Comparison of ENCODE assay signal across 21 mouse cellular contexts in genomic region chr2:20719105-20719504, GRCm38 (mm10).
A peak's percentile ranks its signal among the peaks of the same experiment; 100 is the strongest.
DNase-seq lines count a peak whose midpoint lies in the region; ATAC-seq lines count a peak whose summit lies in the region.
"Had no signal": no experiment of that assay in that cellular context is flagged by ENCODE, and none has a peak within 500 bp of the region (broad histone marks: within the 10 kb centered on the region; RNA-seq: fewer than 3 reads in every experiment).

No protein-coding gene starts in this region.

- intact Hi-C loops in heart, postnatal 25 days (cut with DNase I): no loop called here

- no peaks in the 10 kb centered on the region for H3K36me3 ChIP-seq in embryonic facial prominence, embryonic 14.5 days (ENCODE audit: control insufficient read depth, insufficient read depth, low read length)
- no peaks in the 10 kb centered on the region for H3K36me3 ChIP-seq in embryonic facial prominence, embryonic 10.5 days (replicated peaks)
- no peaks in the 10 kb centered on the region for H3K36me3 ChIP-seq in heart, embryonic 14.5 days (ENCODE audit: control insufficient read depth, insufficient read depth, low read length)
- H3K36me3 ChIP-seq: embryonic facial prominence, embryonic 12.5 days; G1E; hindbrain, embryonic 13.5 days; limb, embryonic 12.5 days had no signal

- no peak; the same call in 1 of the 2 replicates for ATAC-seq in embryonic facial prominence, embryonic 14.5 days (ENCODE audit: low read depth)
- ATAC-seq in heart, embryonic 14.5 days (ENCODE audit: insufficient number of reproducible peaks, insufficient read depth, low FRiP score, low read depth): no peak
- ATAC-seq in monocyte, adult 5-6 weeks (replicated peaks; ENCODE audit: insufficient number of reproducible peaks, low FRiP score, low TSS enrichment, poor library complexity, severe bottlenecking): no peak
- ATAC-seq: CD4-positive, CD25-positive, alpha-beta regulatory T cell, adult 4 months; intestine, embryonic 16.5 days; lung, postnatal 0 days had no signal

- no peaks in the 10 kb centered on the region for H3K9me3 ChIP-seq in embryonic facial prominence, embryonic 14.5 days (ENCODE audit: control insufficient read depth, low read length)
- H3K9me3 ChIP-seq in embryonic facial prominence, embryonic 10.5 days: no peaks in the 10 kb centered on the region
- H3K9me3 ChIP-seq in heart, embryonic 14.5 days (ENCODE audit: control insufficient read depth, low read length): no peaks in the 10 kb centered on the region
- H3K9me3 ChIP-seq: embryonic facial prominence, embryonic 12.5 days; G1E; hindbrain, embryonic 13.5 days; limb, embryonic 12.5 days had no signal

- no peak overlapping the region for H3K9ac ChIP-seq in embryonic facial prominence, embryonic 14.5 days (ENCODE audit: low read depth, low read length)
- no peak overlapping the region for H3K9ac ChIP-seq in heart, embryonic 14.5 days (ENCODE audit: low read length)
- H3K9ac ChIP-seq: embryonic facial prominence, embryonic 12.5 days; hindbrain, embryonic 13.5 days; limb, embryonic 12.5 days; liver, embryonic 14.5 days had no signal

- 81% methylated on average over 4 of the region's 4 CpGs for WGBS in embryonic facial prominence, embryonic 14.5 days
- 90% methylated on average over 4 of the region's 4 CpGs for WGBS in embryonic facial prominence, embryonic 10.5 days
- 43% methylated on average over 4 of the region's 4 CpGs for WGBS in heart, embryonic 14.5 days

- no peaks in the 10 kb centered on the region for H3K27me3 ChIP-seq in embryonic facial prominence, embryonic 14.5 days (replicated peaks; ENCODE audit: control insufficient read depth, insufficient read depth, low read length)
- no peaks in the 10 kb centered on the region for H3K27me3 ChIP-seq in embryonic facial prominence, embryonic 10.5 days (replicated peaks; ENCODE audit: low read depth, poor library complexity, severe bottlenecking)
- no peaks in the 10 kb centered on the region for H3K27me3 ChIP-seq in heart, embryonic 14.5 days (ENCODE audit: control insufficient read depth, insufficient read depth, low read length)
- H3K27me3 ChIP-seq: embryonic facial prominence, embryonic 12.5 days; hindbrain, embryonic 13.5 days; limb, embryonic 12.5 days had no signal

- H3K27ac ChIP-seq in embryonic facial prominence, embryonic 14.5 days (replicated peaks; ENCODE audit: low read depth, low read length): no peak overlapping the region
- H3K27ac ChIP-seq in embryonic facial prominence, embryonic 10.5 days (replicated peaks): no peak overlapping the region
- H3K27ac ChIP-seq in heart, embryonic 14.5 days (replicated peaks in 1 of 2; ENCODE audit: control insufficient read depth in 1 of 2, insufficient read depth in 1 of 2, low read depth in 2 of 2, low read length in 2 of 2): peak overlapping the region; percentile 27 to 56; a peak in 3 of 4 replicates
- H3K27ac ChIP-seq: embryonic facial prominence, embryonic 12.5 days; hindbrain, embryonic 13.5 days; limb, embryonic 12.5 days; liver, embryonic 14.5 days had no signal

- H3K4me1 ChIP-seq in embryonic facial prominence, embryonic 14.5 days (ENCODE audit: control insufficient read depth, insufficient read depth, low read length): peaks cover 20% of the 10 kb centered on the region
- peaks cover 32% of the 10 kb centered on the region for H3K4me1 ChIP-seq in embryonic facial prominence, embryonic 10.5 days
- H3K4me1 ChIP-seq in heart, embryonic 14.5 days (ENCODE audit: control insufficient read depth in 2 of 2, insufficient read depth in 2 of 2, low read length in 2 of 2): peaks cover 2 to 14% of the 10 kb centered on the region in 2 experiments

- peak; percentile 54 for DNase-seq in embryonic facial prominence, embryonic 14.5 days (ENCODE audit: low spot score)
- DNase-seq in embryonic facial prominence, embryonic 10.5 days (ENCODE audit: low spot score): no peak
- DNase-seq in heart, postnatal 25 days (ENCODE audit: low spot score): no peak
- peak; percentile 20 for DNase-seq in layer of hippocampus, adult 9-11 months
- no peak for DNase-seq in layer of hippocampus, adult 11-12 months (ENCODE audit: low spot score)
- DNase-seq in brain, adult 2 months (ENCODE audit: low read depth, low spot score): peak; percentile 69
- DNase-seq: adrenal gland, postnatal 36 days; cerebellum, adult 8-10 months; gastrocnemius, postnatal 36 days; kidney, postnatal 36 days; midbrain, embryonic 14.5 days had no signal

- H3K4me2 ChIP-seq in embryonic facial prominence, embryonic 14.5 days (ENCODE audit: low read depth, low read length): no peak overlapping the region
- H3K4me2 ChIP-seq in heart, embryonic 14.5 days (ENCODE audit: low read length): peak overlapping the region; percentile 22
- H3K4me2 ChIP-seq: embryonic facial prominence, embryonic 12.5 days; hindbrain, embryonic 13.5 days; limb, embryonic 12.5 days had no signal

- no peak overlapping the region for H3K4me3 ChIP-seq in embryonic facial prominence, embryonic 14.5 days (ENCODE audit: low read depth, low read length)
- H3K4me3 ChIP-seq in embryonic facial prominence, embryonic 10.5 days: no peak overlapping the region
- no peak overlapping the region for H3K4me3 ChIP-seq in heart, embryonic 14.5 days (ENCODE audit: control insufficient read depth in 1 of 2, insufficient read depth in 1 of 2, low read depth in 1 of 2, low read length in 2 of 2)
- H3K4me3 ChIP-seq: embryonic facial prominence, embryonic 12.5 days; hindbrain, embryonic 13.5 days; limb, embryonic 12.5 days had no signal

Comparison
In these comparisons a context has a peak if more than half of its experiments do, and no peak if none do; other contexts are left out.
1. DNase-seq: peak in embryonic facial prominence, embryonic 14.5 days (single experiment), layer of hippocampus, adult 9-11 months (single experiment) and brain, adult 2 months (single experiment); none in embryonic facial prominence, embryonic 10.5 days (single experiment), heart, postnatal 25 days (single experiment) and layer of hippocampus, adult 11-12 months (single experiment).
2. H3K27ac ChIP-seq: peak in heart, embryonic 14.5 days (2 of 2); none in embryonic facial prominence, embryonic 14.5 days (single experiment) and embryonic facial prominence, embryonic 10.5 days (single experiment).